Comparison of ENCODE assay signal across 16 mouse cellular contexts in the genomic region with DNA sequence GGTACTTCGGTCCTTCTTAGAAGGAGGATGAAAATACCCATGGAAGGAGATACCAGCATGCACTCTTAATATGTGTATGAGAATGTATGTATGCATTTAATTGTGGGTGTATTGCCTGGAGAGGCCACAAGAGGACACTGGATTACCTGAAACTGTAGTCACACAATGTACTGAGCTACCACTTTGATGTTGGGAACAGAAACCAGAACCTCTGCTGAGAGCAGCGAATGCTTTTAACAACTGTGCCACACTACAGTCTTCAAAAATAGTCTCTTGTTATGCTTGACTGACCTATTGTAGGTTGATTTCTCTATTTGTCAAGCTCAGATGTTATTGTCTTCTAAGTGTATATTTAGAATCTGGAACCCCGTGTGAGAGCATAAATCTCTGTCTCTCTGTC.
"Had no signal": no experiment of that assay in that cellular context is flagged by ENCODE, and none has a peak within 500 bp of the region (broad histone marks: within the 10 kb centered on the region; RNA-seq: fewer than 3 reads in every experiment).

No protein-coding gene starts in this region.

- ATAC-seq: lung, postnatal 0 days had no signal

- H3K9ac ChIP-seq: liver, embryonic 15.5 days; neural tube, embryonic 15.5 days had no signal

- H3K4me3 ChIP-seq: left cerebral cortex, adult 2 months; limb, embryonic 10.5 days; liver, embryonic 15.5 days; midbrain, embryonic 10.5 days; myocyte; neural tube, embryonic 15.5 days had no signal

- H3K4me2 ChIP-seq: liver, embryonic 11.5 days; liver, embryonic 15.5 days; neural tube, embryonic 15.5 days had no signal

- H3K4me1 ChIP-seq: limb, embryonic 10.5 days; liver, embryonic 15.5 days; midbrain, embryonic 10.5 days; neural tube, embryonic 15.5 days had no signal

- H3K27me3 ChIP-seq: liver, embryonic 15.5 days; neural tube, embryonic 15.5 days had no signal

- H3K36me3 ChIP-seq: limb, embryonic 10.5 days; liver, embryonic 15.5 days; midbrain, embryonic 10.5 days; neural tube, embryonic 15.5 days had no signal

- H3K9me3 ChIP-seq: limb, embryonic 10.5 days; liver, embryonic 15.5 days; midbrain, embryonic 10.5 days; neural tube, embryonic 15.5 days had no signal

- DNase-seq: kidney, postnatal 10 days; kidney, postnatal 4 days; lung, adult 2 months; lung, postnatal 4 days; midbrain, embryonic 14.5 days; right cerebral cortex, adult 18-20 months; right cerebral cortex, postnatal 25 days; thymus, postnatal 14 days had no signal

- H3K27ac ChIP-seq: left cerebral cortex, adult 2 months; limb, embryonic 10.5 days; liver, embryonic 15.5 days; midbrain, embryonic 10.5 days; neural tube, embryonic 15.5 days had no signal
